Mouse (Mus musculus) E14TG2a.4 (cell line): ENCODE data around the gene Cep95.

ENCODE experiments used
- CTCF ChIP-seq: conservative IDR thresholded peaks from 2 replicates; pipeline ENCODE4 v1.5.1; 2014; ENCODE audit warnings: low read length
- POU5F1 ChIP-seq: IDR thresholded peaks from 2 replicates; pipeline ENCODE4 v1.6.1; 2014; ENCODE audit warnings: low read length, borderline replicate concordance

DNA sequence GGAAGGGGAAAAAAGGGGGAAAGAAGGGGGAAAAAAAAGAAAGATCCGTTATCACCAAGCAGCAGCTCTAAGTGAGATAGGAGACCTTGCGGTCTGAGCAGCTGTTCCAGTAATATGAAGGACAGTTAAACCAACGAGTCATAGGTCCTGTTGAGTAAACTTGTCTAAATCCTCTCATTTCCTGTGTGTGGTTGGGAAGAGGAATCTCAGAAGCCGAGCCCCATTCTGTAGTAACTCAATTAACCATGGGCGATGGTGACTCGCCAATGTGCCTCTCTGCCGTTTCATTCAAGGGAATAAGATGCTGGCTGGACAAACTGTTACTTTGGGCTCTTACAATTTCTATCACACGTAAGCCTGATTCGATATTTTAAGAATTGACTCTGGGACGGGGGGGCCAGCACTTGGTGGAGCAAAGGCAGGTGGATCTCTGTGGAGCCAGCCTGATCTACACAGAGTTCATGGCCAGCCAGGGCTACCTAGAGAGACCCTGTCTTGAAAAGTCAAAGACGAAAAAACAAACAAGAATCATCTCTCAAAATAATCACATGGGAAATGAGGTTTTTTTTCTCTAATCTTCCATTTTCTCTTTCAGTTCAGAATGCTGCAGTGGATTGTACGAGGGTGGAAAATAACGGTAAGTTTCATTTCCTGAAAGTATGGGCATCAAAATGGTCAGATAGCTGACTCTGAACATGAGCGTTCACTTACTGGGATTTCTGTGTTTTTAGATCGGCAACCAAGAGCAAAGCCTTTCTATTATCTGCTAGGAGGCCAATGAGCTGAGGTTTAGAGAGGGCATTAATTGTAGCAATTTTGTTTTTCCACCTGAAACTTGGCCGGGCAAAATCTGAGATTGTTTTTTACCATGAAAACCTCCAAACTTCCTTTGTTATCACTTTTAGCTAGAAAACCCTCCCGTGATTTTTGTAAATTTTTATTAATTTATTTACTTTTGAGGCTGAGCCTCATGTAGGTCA is 37.7 kb upstream of the Cep95 start, which contains the start of gene Milr1:
- no peak for TF ChIP-seq CTCF
- no peak for TF ChIP-seq POU5F1
